22 mouse cellular contexts compared by ENCODE assay signal in genomic region chr12:76554871-76555386, GRCm38 (mm10). TPM values are rescaled to one million over a fixed set of nuclear protein-coding genes. Genes with fewer than 3 reads are reported as not detected.
DNase-seq lines count a peak whose midpoint lies in the region; ATAC-seq and TF ChIP-seq lines count a peak whose summit lies in the region.
"Had no signal": no experiment of that assay in that cellular context is flagged by ENCODE, and none has a peak within 500 bp of the region (broad histone marks: within the 10 kb centered on the region; RNA-seq: fewer than 3 reads in every experiment).

No protein-coding gene starts in this region.

- ATAC-seq in intestine, embryonic 16.5 days: no peak
- no peak for ATAC-seq in midbrain, embryonic 11.5 days (ENCODE audit: low FRiP score)
- ATAC-seq: midbrain, embryonic 15.5 days; Patski had no signal

- WGBS in heart, adult 2 months: 90% methylated on average over 3 of the region's 3 CpGs
- WGBS in intestine, embryonic 16.5 days: 88% methylated on average over 3 of the region's 3 CpGs
- WGBS in midbrain, embryonic 11.5 days: 92% methylated on average over 3 of the region's 3 CpGs

- H3K79me2 ChIP-seq in heart, adult 2 months (replicated peaks; ENCODE audit: control insufficient read depth, insufficient read depth, low read length): peaks cover 2% of the 10 kb centered on the region; the same call in 1 of the 2 replicates

- no peaks in the 10 kb centered on the region for H3K27me3 ChIP-seq in heart, adult 2 months (ENCODE audit: control insufficient read depth, insufficient read depth, low read length)
- H3K27me3 ChIP-seq in testis, adult 2 months (ENCODE audit: control insufficient read depth, insufficient read depth, low read length): no peaks in the 10 kb centered on the region
- no peaks in the 10 kb centered on the region for H3K27me3 ChIP-seq in intestine, embryonic 16.5 days (replicated peaks; ENCODE audit: control insufficient read depth, insufficient read depth, low read length)
- H3K27me3 ChIP-seq in midbrain, embryonic 11.5 days (ENCODE audit: control insufficient read depth, insufficient read depth, low read length): no peaks in the 10 kb centered on the region; the same call in 1 of the 2 replicates
- H3K27me3 ChIP-seq: forebrain, embryonic 12.5 days; hindbrain, embryonic 12.5 days; midbrain, embryonic 15.5 days; neural tube, embryonic 12.5 days; Patski had no signal

- no peak for TF ChIP-seq CTCF in heart, adult 2 months (IDR thresholded peaks at IDR 0.05)
- no peak for TF ChIP-seq CTCF in testis, adult 2 months (IDR thresholded peaks at IDR 0.05; ENCODE audit: control insufficient read depth, insufficient read depth, insufficient replicate concordance, low read depth, low read length)

- peaks cover 4% of the 10 kb centered on the region for H3K36me3 ChIP-seq in heart, adult 2 months (ENCODE audit: control insufficient read depth, insufficient read depth, low read length)
- H3K36me3 ChIP-seq in testis, adult 2 months (ENCODE audit: control insufficient read depth, insufficient read depth, low read length): no peaks in the 10 kb centered on the region
- no peaks in the 10 kb centered on the region; the same call in 1 of the 2 replicates for H3K36me3 ChIP-seq in intestine, embryonic 16.5 days (ENCODE audit: control insufficient read depth, insufficient read depth, low read length)
- no peaks in the 10 kb centered on the region for H3K36me3 ChIP-seq in midbrain, embryonic 11.5 days (ENCODE audit: control insufficient read depth, insufficient read depth, low read length)
- H3K36me3 ChIP-seq: forebrain, embryonic 12.5 days; hindbrain, embryonic 12.5 days; midbrain, embryonic 15.5 days; neural tube, embryonic 12.5 days had no signal

- H3K4me1 ChIP-seq in heart, adult 2 months (ENCODE audit: control insufficient read depth, insufficient read depth, low read length): peaks cover 25% of the 10 kb centered on the region
- H3K4me1 ChIP-seq in testis, adult 2 months (ENCODE audit: control insufficient read depth, insufficient read depth, low read length): peaks cover 4% of the 10 kb centered on the region
- peaks cover 64% of the 10 kb centered on the region for H3K4me1 ChIP-seq in intestine, embryonic 16.5 days (ENCODE audit: control insufficient read depth, insufficient read depth, low read length)
- no peaks in the 10 kb centered on the region; the same call in 1 of the 2 replicates for H3K4me1 ChIP-seq in midbrain, embryonic 11.5 days (ENCODE audit: control insufficient read depth, insufficient read depth, low read length)

- no peak overlapping the region for H3K4me2 ChIP-seq in intestine, embryonic 16.5 days (ENCODE audit: low read depth, low read length)
- no peak overlapping the region for H3K4me2 ChIP-seq in midbrain, embryonic 11.5 days
- H3K4me2 ChIP-seq: forebrain, embryonic 12.5 days; hindbrain, embryonic 12.5 days; midbrain, embryonic 15.5 days; neural tube, embryonic 12.5 days had no signal

- DNase-seq in heart, adult 2 months: no peak
- no peak for DNase-seq in heart, postnatal 14 days
- DNase-seq in testis, postnatal 14 days (ENCODE audit: low spot score): no peak
- no peak for DNase-seq in right cerebral cortex, postnatal 36 days (ENCODE audit: low spot score in 2 of 2)
- no peak for DNase-seq in midbrain, embryonic 11.5 days (ENCODE audit: low spot score, missing footprints)
- DNase-seq: cerebellum, adult 11 months; cerebellum, postnatal 10 days; layer of hippocampus, adult 9-11 months; liver; lung, postnatal 4 days; retina, postnatal 1 day; right cerebral cortex, postnatal 4 days; thymus, postnatal 14 days had no signal

- TF ChIP-seq EP300 in heart, adult 2 months (IDR thresholded peaks at IDR 0.05; ENCODE audit: insufficient read depth, low read depth, low read length): no peak

- H3K9me3 ChIP-seq in intestine, embryonic 16.5 days (ENCODE audit: control insufficient read depth, low read length): no peaks in the 10 kb centered on the region
- H3K9me3 ChIP-seq in midbrain, embryonic 11.5 days (ENCODE audit: control insufficient read depth, low read length): no peaks in the 10 kb centered on the region
- H3K9me3 ChIP-seq: forebrain, embryonic 12.5 days; heart, embryonic 10.5 days; hindbrain, embryonic 12.5 days; midbrain, embryonic 15.5 days; neural tube, embryonic 12.5 days had no signal

- no peak overlapping the region for H3K4me3 ChIP-seq in heart, adult 2 months
- H3K4me3 ChIP-seq in testis, adult 2 months (ENCODE audit: control insufficient read depth, low read depth, low read length): no peak overlapping the region
- no peak overlapping the region for H3K4me3 ChIP-seq in intestine, embryonic 16.5 days (ENCODE audit: low read length)
- H3K4me3 ChIP-seq in midbrain, embryonic 11.5 days (ENCODE audit: low read depth, low read length): no peak overlapping the region
- H3K4me3 ChIP-seq: erythroblast, embryonic 14.5 days; forebrain, embryonic 12.5 days; heart, embryonic 10.5 days; hindbrain, embryonic 12.5 days; midbrain, embryonic 15.5 days; neural tube, embryonic 12.5 days had no signal

- intact Hi-C loops in heart, adult 2 months (cut with DNase I): no loop called here
- intact Hi-C loops in heart, postnatal 14 days (cut with DNase I): no loop called here

- peak overlapping the region; percentile 48 for H3K27ac ChIP-seq in heart, adult 2 months
- 0 out of 2 replicates have a peak overlapping the region, but pooled peaks have one; percentile 8 for H3K27ac ChIP-seq in testis, adult 2 months (ENCODE audit: control insufficient read depth, insufficient read depth, low read depth, low read length)
- 0 out of 2 replicates have a peak overlapping the region, but pooled peaks have one; percentile 23 for H3K27ac ChIP-seq in intestine, embryonic 16.5 days (ENCODE audit: low read length)
- no peak overlapping the region for H3K27ac ChIP-seq in midbrain, embryonic 11.5 days (ENCODE audit: low read depth, low read length)
- H3K27ac ChIP-seq: forebrain, embryonic 12.5 days; hindbrain, embryonic 12.5 days; midbrain, embryonic 15.5 days; neural tube, embryonic 12.5 days had no signal

- TF ChIP-seq POLR2A in heart, adult 2 months (IDR thresholded peaks at IDR 0.05; ENCODE audit: insufficient read depth, low read depth, low read length): no peak
- no peak for TF ChIP-seq POLR2A in testis, adult 2 months (IDR thresholded peaks at IDR 0.05; ENCODE audit: control insufficient read depth, low read depth, low read length)

- no peak overlapping the region for H3K9ac ChIP-seq in heart, adult 2 months (ENCODE audit: low read depth, low read length)
- H3K9ac ChIP-seq in intestine, embryonic 16.5 days (ENCODE audit: low read depth, low read length): no peak overlapping the region
- H3K9ac ChIP-seq in midbrain, embryonic 11.5 days (ENCODE audit: low read length): no peak overlapping the region
- H3K9ac ChIP-seq: forebrain, embryonic 12.5 days; hindbrain, embryonic 12.5 days; midbrain, embryonic 15.5 days; neural tube, embryonic 12.5 days had no signal

RNA-seq across cellular contexts. Expression of gene Plekhg3, which starts 24.2 kb away (rescaled TPM):
- 10 to 100 TPM; 11.6 to 13.6 TPM for total RNA-seq in heart, adult 2 months (2021)
- 12.9 and 16.8 TPM in 2 replicates for polyA plus RNA-seq in heart, adult 2 months (2012; rRNA removed)
- total RNA-seq in heart, postnatal 14 days (2021): 10 to 100 TPM; 19.1 to 20.4 TPM
- polyA plus RNA-seq in testis, adult 2 months (2012; rRNA removed): 2.2 and 2.7 TPM in 2 replicates
- 8.8 and 9.3 TPM in 2 replicates for polyA plus RNA-seq in intestine, embryonic 16.5 days (2015; fragmentation: Nextera tagmentation; extraction: Ambion mirVana)
- polyA plus RNA-seq in midbrain, embryonic 11.5 days (2014; fragmentation: Nextera tagmentation; extraction: Ambion mirVana): 0.62 and 1.3 TPM in 2 replicates
